Mouse (Mus musculus): ENCODE results near the gene Tceanc. TPM values are rescaled to one million over a fixed set of nuclear protein-coding genes. Genes with fewer than 3 reads are reported as not detected.

The Tceanc gene
- polyA plus RNA-seq, 1 experiment = 1.8 TPM

DNA sequence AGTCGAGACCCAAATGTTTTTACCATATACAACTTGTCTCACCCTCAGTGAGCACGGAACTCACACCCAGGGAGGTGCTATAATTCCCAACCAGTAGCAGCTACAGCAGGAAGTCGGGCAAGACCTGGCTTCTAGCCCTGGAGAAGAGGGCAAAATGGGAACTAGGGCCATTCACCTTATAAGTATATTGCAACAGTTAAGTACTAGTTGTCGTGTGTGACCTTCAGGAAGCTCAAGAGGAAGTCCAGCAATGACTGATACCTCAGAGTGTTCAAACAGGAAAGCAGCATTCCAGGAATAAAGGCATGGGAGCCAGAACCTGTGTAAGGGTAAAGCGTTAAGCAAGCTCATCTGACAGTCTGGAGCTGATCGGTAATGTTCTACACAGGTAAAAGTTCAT lies 64.8 kb downstream of the Tceanc start:
- Histone ChIP-seq H3K27ac (ENCODE audit: insufficient read depth, low read length) (no peak overlapping the region), H3K4me1 (ENCODE audit: control insufficient read depth, insufficient read depth, low read length) (no peaks in the 10 kb centered on the region), H3K4me3 (replicated peaks; ENCODE audit: insufficient read depth, low read depth, low read length) (no peak overlapping the region), H3K27me3 (ENCODE audit: control insufficient read depth, insufficient read depth, low read length) (no peaks in the 10 kb centered on the region)
- DNase-seq = no peak
- TF ChIP-seq CTCF (IDR thresholded peaks at IDR 0.05; ENCODE audit: borderline replicate concordance, insufficient read depth, low read depth, low read length) = no peak
- TF ChIP-seq POLR2A (IDR thresholded peaks at IDR 0.05; ENCODE audit: borderline replicate concordance, insufficient read depth, low read length) = no peak
- WGBS = 83% methylated on average over 6 of the region's 6 CpGs

Other genes with a start within 250 kb of the Tceanc start
- gene Trappc2, start 78.0 kb downstream of the Tceanc start, polyA plus RNA-seq (2012; rRNA removed) = 54.0 and 55.5 TPM in 2 replicates
- 5.6 and 5.8 TPM in 2 replicates for gene Ofd1, start 77.9 kb downstream of the Tceanc start, polyA plus RNA-seq (2012; rRNA removed)
- gene Rab9, start 38.7 kb downstream of the Tceanc start, polyA plus RNA-seq (2012; rRNA removed) = 33.7 and 37.5 TPM in 2 replicates
- gene Egfl6, start 67.2 kb upstream of the Tceanc start, polyA plus RNA-seq (2012; rRNA removed) = 1.2 and 2.0 TPM in 2 replicates